13 mouse cellular contexts compared by ENCODE assay signal in the genomic region with DNA sequence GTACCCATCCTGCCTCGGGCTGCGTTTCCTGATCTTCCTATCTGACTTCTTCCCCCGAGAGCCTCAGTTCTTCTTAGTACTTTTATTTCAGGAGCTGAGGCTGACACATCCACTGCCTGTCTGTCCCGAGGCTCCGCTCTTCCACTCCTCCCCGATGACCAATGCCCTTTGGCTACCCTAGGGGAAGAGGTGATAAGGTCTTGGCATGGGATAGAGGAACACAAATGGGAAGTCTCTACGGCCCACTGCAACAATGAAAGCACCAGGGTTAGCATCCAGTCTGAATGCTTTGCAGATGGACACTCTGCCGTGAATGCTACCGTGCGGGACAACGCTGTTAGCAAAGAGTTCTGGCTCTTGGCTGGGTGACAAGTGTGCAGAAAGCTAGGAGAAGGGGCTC.
DNase-seq lines count a peak whose midpoint lies in the region; ATAC-seq lines count a peak whose summit lies in the region.
"Had no signal": no experiment of that assay in that cellular context is flagged by ENCODE, and none has a peak within 500 bp of the region (broad histone marks: within the 10 kb centered on the region; RNA-seq: fewer than 3 reads in every experiment).

No protein-coding gene starts in this region.

- peak overlapping the region; percentile 40 for H3K9ac ChIP-seq in embryonic facial prominence, embryonic 13.5 days
- H3K9ac ChIP-seq in limb, embryonic 15.5 days: no peak overlapping the region
- no peak overlapping the region for H3K9ac ChIP-seq in midbrain, embryonic 15.5 days
- H3K9ac ChIP-seq: hindbrain, embryonic 12.5 days; liver, embryonic 12.5 days had no signal

- no peaks in the 10 kb centered on the region for H3K27me3 ChIP-seq in embryonic facial prominence, embryonic 13.5 days
- no peaks in the 10 kb centered on the region for H3K27me3 ChIP-seq in embryonic facial prominence, embryonic 10.5 days (replicated peaks; ENCODE audit: low read depth, poor library complexity, severe bottlenecking)
- no peaks in the 10 kb centered on the region for H3K27me3 ChIP-seq in limb, embryonic 15.5 days
- H3K27me3 ChIP-seq in limb, embryonic 10.5 days (ENCODE audit: low read depth, poor library complexity, severe bottlenecking): no peaks in the 10 kb centered on the region
- H3K27me3 ChIP-seq in midbrain, embryonic 15.5 days (replicated peaks): no peaks in the 10 kb centered on the region
- H3K27me3 ChIP-seq in midbrain, embryonic 10.5 days (ENCODE audit: low read depth, poor library complexity, severe bottlenecking): no peaks in the 10 kb centered on the region
- H3K27me3 ChIP-seq: hindbrain, embryonic 12.5 days; liver, embryonic 12.5 days; megakaryocyte, embryonic 14.5 days had no signal

- peak overlapping the region; percentile 22; the same call in 1 of the 2 replicates for H3K27ac ChIP-seq in embryonic facial prominence, embryonic 13.5 days
- no peak overlapping the region for H3K27ac ChIP-seq in embryonic facial prominence, embryonic 10.5 days (replicated peaks)
- H3K27ac ChIP-seq in limb, embryonic 15.5 days: no peak overlapping the region
- no peak overlapping the region for H3K27ac ChIP-seq in limb, embryonic 10.5 days
- H3K27ac ChIP-seq in midbrain, embryonic 15.5 days: 0 out of 2 replicates have a peak overlapping the region, but pooled peaks have one; percentile 2
- H3K27ac ChIP-seq in midbrain, embryonic 10.5 days (replicated peaks): no peak overlapping the region
- H3K27ac ChIP-seq: hindbrain, embryonic 12.5 days; liver, embryonic 12.5 days had no signal

- no peak for DNase-seq in embryonic facial prominence, embryonic 10.5 days (ENCODE audit: low spot score)
- DNase-seq in limb, embryonic 10.5 days (ENCODE audit: low spot score): no peak
- DNase-seq in midbrain, embryonic 10.5 days (ENCODE audit: low spot score): no peak
- DNase-seq in heart, postnatal 4 days: peak; percentile 28
- DNase-seq in layer of hippocampus, adult 9-10 months (ENCODE audit: low spot score): no peak
- DNase-seq: layer of hippocampus, adult 9-11 months had no signal

- 0 out of 2 replicates have a peak, but pooled peaks cover 2% of the 10 kb centered on the region for H3K4me1 ChIP-seq in embryonic facial prominence, embryonic 13.5 days
- H3K4me1 ChIP-seq in embryonic facial prominence, embryonic 10.5 days: peaks cover 21% of the 10 kb centered on the region; the same call in 1 of the 2 replicates
- H3K4me1 ChIP-seq in limb, embryonic 15.5 days: 0 out of 2 replicates have a peak, but pooled peaks cover 7% of the 10 kb centered on the region
- H3K4me1 ChIP-seq in limb, embryonic 10.5 days: peaks cover 11% of the 10 kb centered on the region; the same call in 1 of the 2 replicates
- no peaks in the 10 kb centered on the region for H3K4me1 ChIP-seq in midbrain, embryonic 15.5 days
- H3K4me1 ChIP-seq in midbrain, embryonic 10.5 days: no peaks in the 10 kb centered on the region; the same call in 1 of the 2 replicates

- H3K9me3 ChIP-seq in embryonic facial prominence, embryonic 13.5 days: no peaks in the 10 kb centered on the region
- no peaks in the 10 kb centered on the region for H3K9me3 ChIP-seq in embryonic facial prominence, embryonic 10.5 days
- H3K9me3 ChIP-seq in limb, embryonic 15.5 days: no peaks in the 10 kb centered on the region
- no peaks in the 10 kb centered on the region for H3K9me3 ChIP-seq in limb, embryonic 10.5 days (replicated peaks)
- H3K9me3 ChIP-seq in midbrain, embryonic 15.5 days: no peaks in the 10 kb centered on the region
- no peaks in the 10 kb centered on the region for H3K9me3 ChIP-seq in midbrain, embryonic 10.5 days (replicated peaks)
- H3K9me3 ChIP-seq: hindbrain, embryonic 12.5 days; liver, embryonic 12.5 days; megakaryocyte, embryonic 14.5 days had no signal

- ATAC-seq in embryonic facial prominence, embryonic 13.5 days (ENCODE audit: insufficient number of reproducible peaks, insufficient read depth, low FRiP score, low TSS enrichment, low read depth): no peak
- 0 out of 2 replicates have a peak, but pooled peaks have one; percentile 7 for ATAC-seq in limb, embryonic 15.5 days (ENCODE audit: insufficient number of reproducible peaks, low FRiP score, low TSS enrichment, low read depth)
- no peak for ATAC-seq in midbrain, embryonic 15.5 days (replicated peaks)
- ATAC-seq: intestine, postnatal 0 days; liver, embryonic 12.5 days had no signal

- WGBS in embryonic facial prominence, embryonic 13.5 days: 77% methylated on average over 11 of the region's 11 CpGs
- 78% methylated on average over 11 of the region's 11 CpGs for WGBS in embryonic facial prominence, embryonic 10.5 days
- 74% methylated on average over 11 of the region's 11 CpGs for WGBS in limb, embryonic 15.5 days
- WGBS in limb, embryonic 10.5 days: 93% methylated on average over 11 of the region's 11 CpGs
- WGBS in midbrain, embryonic 15.5 days: 77% methylated on average over 11 of the region's 11 CpGs
- WGBS in midbrain, embryonic 10.5 days: 81% methylated on average over 11 of the region's 11 CpGs

- H3K36me3 ChIP-seq in embryonic facial prominence, embryonic 13.5 days: peaks cover 48% of the 10 kb centered on the region
- H3K36me3 ChIP-seq in embryonic facial prominence, embryonic 10.5 days (replicated peaks): peaks cover 49% of the 10 kb centered on the region
- peaks cover 22% of the 10 kb centered on the region for H3K36me3 ChIP-seq in limb, embryonic 15.5 days
- peaks cover 31% of the 10 kb centered on the region for H3K36me3 ChIP-seq in limb, embryonic 10.5 days
- H3K36me3 ChIP-seq in midbrain, embryonic 15.5 days (replicated peaks): peaks cover 29% of the 10 kb centered on the region; the same call in 1 of the 2 replicates
- H3K36me3 ChIP-seq in midbrain, embryonic 10.5 days: peaks cover 35% of the 10 kb centered on the region

- no peak overlapping the region for H3K4me3 ChIP-seq in embryonic facial prominence, embryonic 13.5 days
- no peak overlapping the region for H3K4me3 ChIP-seq in embryonic facial prominence, embryonic 10.5 days
- no peak overlapping the region for H3K4me3 ChIP-seq in limb, embryonic 15.5 days
- no peak overlapping the region for H3K4me3 ChIP-seq in limb, embryonic 10.5 days
- no peak overlapping the region for H3K4me3 ChIP-seq in midbrain, embryonic 15.5 days
- H3K4me3 ChIP-seq in midbrain, embryonic 10.5 days: no peak overlapping the region
- H3K4me3 ChIP-seq: hindbrain, embryonic 12.5 days; liver, embryonic 12.5 days; megakaryocyte, embryonic 14.5 days had no signal

- H3K4me2 ChIP-seq in embryonic facial prominence, embryonic 13.5 days: no peak overlapping the region
- H3K4me2 ChIP-seq in limb, embryonic 15.5 days: no peak overlapping the region
- H3K4me2 ChIP-seq in midbrain, embryonic 15.5 days: no peak overlapping the region
- H3K4me2 ChIP-seq: hindbrain, embryonic 12.5 days; liver, embryonic 12.5 days had no signal

Comparison
In these comparisons a context has a peak if more than half of its experiments do, and no peak if none do; other contexts are left out.
1. H3K27ac ChIP-seq: peak in embryonic facial prominence, embryonic 13.5 days (single experiment) and midbrain, embryonic 15.5 days (single experiment); none in embryonic facial prominence, embryonic 10.5 days (single experiment), limb, embryonic 15.5 days (single experiment), limb, embryonic 10.5 days (single experiment) and midbrain, embryonic 10.5 days (single experiment).